Mouse (Mus musculus) lung, postnatal 0 days (tissue): Measurements from ENCODE around the gene Snf8.

Experiments
- CTCF ChIP-seq: IDR thresholded peaks from 2 replicates; pipeline ENCODE4 v1.5.1; 2016; ENCODE audit warnings: antibody characterized with exemption, mild to moderate bottlenecking
- EP300 ChIP-seq: IDR thresholded peaks from 2 replicates; pipeline ENCODE4 v1.6.1; 2016; ENCODE audit warnings: antibody characterized with exemption, mild to moderate bottlenecking, control low read depth

- no peak for TF ChIP-seq CTCF
- TF ChIP-seq EP300: no peak
Measured at GRCm38 (mm10) chr11:96058309-96058708, 23.6 kb downstream of the Snf8 start.
